Mouse (Mus musculus): Measurements from ENCODE around the gene Swap70. TPM values are rescaled to one million over a fixed set of nuclear protein-coding genes. Genes with fewer than 3 reads are reported as not detected.

Swap70 gene
- polyA plus RNA-seq, 1 experiment from 2014 or later, result 40.6 TPM

DNA sequence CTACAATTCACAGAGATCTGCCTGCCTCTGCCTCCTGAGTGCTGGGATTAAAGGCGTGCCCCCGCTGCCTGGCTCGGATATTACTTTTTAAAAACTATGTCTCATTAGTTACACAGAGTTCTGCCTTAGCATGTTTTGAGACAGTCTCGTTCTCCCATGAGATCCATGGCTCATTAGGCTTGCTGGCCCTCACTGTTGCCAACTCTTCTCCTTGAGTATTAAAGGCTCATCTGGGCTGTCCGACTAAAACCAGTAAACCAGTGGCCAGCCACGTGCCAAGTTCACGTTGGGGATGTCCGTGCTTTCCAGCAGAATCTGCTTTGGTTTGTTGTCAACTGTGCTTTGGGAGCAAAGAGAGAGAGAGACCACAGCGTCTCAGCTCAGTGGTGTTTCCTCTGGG, 25.0 kb downstream of the Swap70 start:
- Histone ChIP-seq H3K27me3 (ENCODE audit: control insufficient read depth, insufficient read depth, low read depth, low read length) (no peaks in the 10 kb centered on the region), H3K36me3 (ENCODE audit: control insufficient read depth, insufficient read depth, low read length) (no peaks in the 10 kb centered on the region; the same call in 1 of the 2 replicates), H3K4me2 (ENCODE audit: low read depth, low read length) (no peak overlapping the region), H3K4me3 (ENCODE audit: low read length) (no peak overlapping the region), H3K27ac (ENCODE audit: low read length) (no peak overlapping the region), H3K4me1 (replicated peaks; ENCODE audit: control insufficient read depth, insufficient read depth, low read length) (no peaks in the 10 kb centered on the region), H3K9ac (ENCODE audit: low read length) (no peak overlapping the region), H3K9me3 (ENCODE audit: control insufficient read depth, low read length) (no peaks in the 10 kb centered on the region)
- 92% methylated on average over 9 of the region's 9 CpGs for WGBS
- no peak for ATAC-seq (ENCODE audit: low read depth)

DNA sequence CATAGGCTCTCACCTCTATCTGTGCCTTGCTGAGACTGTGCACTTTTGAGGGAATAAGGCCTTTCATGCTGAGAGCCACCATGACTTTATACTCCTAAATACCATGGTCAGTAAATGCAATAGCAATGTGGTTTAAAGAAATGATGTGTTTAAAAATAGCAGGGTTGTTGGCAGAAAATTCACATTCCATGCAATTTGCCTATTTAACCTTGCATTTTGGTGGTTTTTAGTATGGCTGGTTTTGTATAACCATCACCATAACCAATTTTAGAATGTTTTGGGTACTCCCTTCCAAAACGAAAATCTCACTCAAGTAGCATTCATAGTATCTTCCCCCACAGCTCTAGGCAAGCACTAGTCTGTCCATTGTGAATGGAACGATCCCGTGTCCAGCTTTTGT, 26.3 kb downstream of the Swap70 start:
- 90% methylated on average over 3 of the region's 3 CpGs for WGBS
- Histone ChIP-seq H3K9ac (ENCODE audit: low read length) (no peak overlapping the region), H3K9me3 (ENCODE audit: control insufficient read depth, low read length) (no peaks in the 10 kb centered on the region), H3K36me3 (ENCODE audit: control insufficient read depth, insufficient read depth, low read length) (no peaks in the 10 kb centered on the region; the same call in 1 of the 2 replicates), H3K4me1 (replicated peaks; ENCODE audit: control insufficient read depth, insufficient read depth, low read length) (no peaks in the 10 kb centered on the region), H3K27ac (ENCODE audit: low read length) (no peak overlapping the region), H3K4me2 (ENCODE audit: low read depth, low read length) (no peak overlapping the region), H3K4me3 (ENCODE audit: low read length) (no peak overlapping the region), H3K27me3 (ENCODE audit: control insufficient read depth, insufficient read depth, low read depth, low read length) (no peaks in the 10 kb centered on the region)
- no peak for ATAC-seq (ENCODE audit: low read depth)

DNA sequence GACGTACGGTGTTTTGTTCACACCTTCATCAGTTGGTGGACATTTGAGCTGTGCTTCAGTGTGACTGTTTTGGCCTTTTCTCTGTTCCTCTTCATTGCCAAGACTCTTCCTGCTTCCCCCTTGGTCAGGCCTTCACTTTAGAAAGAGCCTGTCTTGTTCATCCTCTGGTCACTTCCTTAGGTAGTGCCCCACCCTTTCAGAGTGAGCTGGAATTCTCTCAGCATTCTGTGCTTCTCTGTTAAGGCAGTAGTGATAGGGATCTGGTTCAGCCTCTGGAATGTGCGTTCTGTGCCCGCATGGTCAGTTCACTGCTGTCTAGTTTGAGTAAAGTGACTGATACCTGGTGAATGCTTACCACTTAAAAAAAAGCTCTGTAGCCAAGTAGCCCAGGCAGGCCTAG, 27.2 kb downstream of the Swap70 start:
- Histone ChIP-seq H3K27ac (ENCODE audit: low read length) (no peak overlapping the region), H3K4me2 (ENCODE audit: low read depth, low read length) (no peak overlapping the region), H3K4me3 (ENCODE audit: low read length) (no peak overlapping the region), H3K4me1 (replicated peaks; ENCODE audit: control insufficient read depth, insufficient read depth, low read length) (no peaks in the 10 kb centered on the region), H3K9ac (ENCODE audit: low read length) (no peak overlapping the region), H3K36me3 (ENCODE audit: control insufficient read depth, insufficient read depth, low read length) (peaks cover 4% of the 10 kb centered on the region; the same call in 1 of the 2 replicates), H3K9me3 (ENCODE audit: control insufficient read depth, low read length) (no peaks in the 10 kb centered on the region), H3K27me3 (ENCODE audit: control insufficient read depth, insufficient read depth, low read depth, low read length) (no peaks in the 10 kb centered on the region)
- no peak for ATAC-seq (ENCODE audit: low read depth)
- 81% methylated on average over 4 of the region's 4 CpGs for WGBS

DNA sequence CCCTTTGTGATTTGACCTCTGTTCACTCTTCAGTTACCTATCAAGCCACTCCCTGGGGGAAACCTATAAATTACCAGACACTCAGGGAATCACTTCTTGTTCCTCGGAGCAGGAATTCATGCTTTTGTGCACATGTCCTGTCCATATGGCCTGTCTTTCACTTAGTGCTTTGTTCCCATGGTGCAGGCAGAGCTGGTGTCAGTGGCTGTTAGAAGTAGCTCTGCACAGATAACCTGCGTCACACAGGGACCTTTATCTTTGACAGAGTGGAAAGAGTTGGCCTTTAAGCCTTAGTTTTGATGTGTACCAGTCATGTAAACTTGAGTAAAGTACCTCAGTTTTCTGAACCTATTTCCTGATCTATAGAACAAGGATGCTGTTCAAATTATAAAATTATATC, 32.4 kb downstream of the Swap70 start:
- Histone ChIP-seq H3K27ac (ENCODE audit: low read length) (no peak overlapping the region), H3K27me3 (ENCODE audit: control insufficient read depth, insufficient read depth, low read depth, low read length) (no peaks in the 10 kb centered on the region), H3K4me1 (replicated peaks; ENCODE audit: control insufficient read depth, insufficient read depth, low read length) (no peaks in the 10 kb centered on the region), H3K9ac (ENCODE audit: low read length) (no peak overlapping the region), H3K36me3 (ENCODE audit: control insufficient read depth, insufficient read depth, low read length) (peaks cover 4% of the 10 kb centered on the region; the same call in 1 of the 2 replicates), H3K9me3 (ENCODE audit: control insufficient read depth, low read length) (no peaks in the 10 kb centered on the region), H3K4me2 (ENCODE audit: low read depth, low read length) (no peak overlapping the region), H3K4me3 (ENCODE audit: low read length) (no peak overlapping the region)
- WGBS, result 71% methylated on average over 2 of the region's 2 CpGs
- no peak for ATAC-seq (ENCODE audit: low read depth)

DNA sequence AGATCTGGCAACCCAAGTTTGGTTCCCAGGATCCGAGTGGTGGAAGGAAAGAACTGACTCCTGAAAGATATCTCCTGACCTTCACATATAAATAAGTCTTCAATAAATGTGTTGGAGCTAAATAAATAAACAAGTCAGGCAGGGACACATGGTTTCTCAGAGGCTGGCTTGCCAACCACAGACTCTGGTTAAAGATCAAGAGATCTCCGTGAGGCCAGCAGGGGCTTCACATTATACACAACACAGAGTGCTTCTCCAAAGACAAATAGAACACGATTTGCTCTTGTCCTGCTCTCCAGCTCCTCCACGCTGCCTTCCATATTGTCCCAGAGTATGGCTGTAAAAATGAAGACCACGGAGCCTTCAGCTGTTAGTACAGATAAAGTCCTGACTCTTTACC, 32.9 kb downstream of the Swap70 start:
- H3K27me3 ChIP-seq (ENCODE audit: control insufficient read depth, insufficient read depth, low read depth, low read length), result no peaks in the 10 kb centered on the region
- H3K9ac ChIP-seq (ENCODE audit: low read length), result no peak overlapping the region
- ATAC-seq (ENCODE audit: low read depth), result no peak
- no peak overlapping the region for H3K4me2 ChIP-seq (ENCODE audit: low read depth, low read length)
- WGBS, result 48% methylated on average over 5 of the region's 5 CpGs
- no peaks in the 10 kb centered on the region for H3K9me3 ChIP-seq (ENCODE audit: control insufficient read depth, low read length)
- H3K4me1 ChIP-seq (replicated peaks; ENCODE audit: control insufficient read depth, insufficient read depth, low read length), result peaks cover 4% of the 10 kb centered on the region
- H3K36me3 ChIP-seq (ENCODE audit: control insufficient read depth, insufficient read depth, low read length), result 0 out of 2 replicates have a peak, but pooled peaks cover 4% of the 10 kb centered on the region
- no peak overlapping the region for H3K4me3 ChIP-seq (ENCODE audit: low read length)
- no peak overlapping the region for H3K27ac ChIP-seq (ENCODE audit: low read length)

DNA sequence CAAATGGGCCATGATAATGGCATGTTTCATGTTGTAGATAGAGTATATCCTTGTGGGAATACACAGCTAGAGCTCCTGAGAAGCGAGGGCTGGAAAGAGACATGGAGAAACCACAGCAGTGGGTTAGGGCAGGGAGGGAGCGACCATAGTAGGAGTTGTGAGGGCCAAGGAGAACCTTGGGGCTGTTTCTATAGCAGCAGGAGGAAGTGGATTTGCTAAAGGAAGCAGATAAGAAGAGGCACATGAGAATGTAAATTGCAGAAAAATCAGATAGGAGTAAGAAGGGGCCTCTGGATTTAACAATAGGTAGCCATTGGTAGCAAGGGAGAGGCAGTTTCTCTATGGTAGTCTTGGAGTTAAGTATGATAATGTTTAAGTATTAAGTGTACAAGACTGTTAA, 35.5 kb downstream of the Swap70 start:
- H3K9ac ChIP-seq (ENCODE audit: low read length), result no peak overlapping the region
- peaks cover 28% of the 10 kb centered on the region for H3K4me1 ChIP-seq (replicated peaks; ENCODE audit: control insufficient read depth, insufficient read depth, low read length)
- H3K27ac ChIP-seq (ENCODE audit: low read length), result no peak overlapping the region; the same call in 1 of the 2 replicates
- H3K4me2 ChIP-seq (ENCODE audit: low read depth, low read length), result no peak overlapping the region
- H3K27me3 ChIP-seq (ENCODE audit: control insufficient read depth, insufficient read depth, low read depth, low read length), result no peaks in the 10 kb centered on the region
- no peaks in the 10 kb centered on the region for H3K9me3 ChIP-seq (ENCODE audit: control insufficient read depth, low read length)
- no peak for ATAC-seq (ENCODE audit: low read depth)
- H3K4me3 ChIP-seq (ENCODE audit: low read length), result no peak overlapping the region
- 0 out of 2 replicates have a peak, but pooled peaks cover 4% of the 10 kb centered on the region for H3K36me3 ChIP-seq (ENCODE audit: control insufficient read depth, insufficient read depth, low read length)
- WGBS, result 75% methylated on average over 2 of the region's 2 CpGs

DNA sequence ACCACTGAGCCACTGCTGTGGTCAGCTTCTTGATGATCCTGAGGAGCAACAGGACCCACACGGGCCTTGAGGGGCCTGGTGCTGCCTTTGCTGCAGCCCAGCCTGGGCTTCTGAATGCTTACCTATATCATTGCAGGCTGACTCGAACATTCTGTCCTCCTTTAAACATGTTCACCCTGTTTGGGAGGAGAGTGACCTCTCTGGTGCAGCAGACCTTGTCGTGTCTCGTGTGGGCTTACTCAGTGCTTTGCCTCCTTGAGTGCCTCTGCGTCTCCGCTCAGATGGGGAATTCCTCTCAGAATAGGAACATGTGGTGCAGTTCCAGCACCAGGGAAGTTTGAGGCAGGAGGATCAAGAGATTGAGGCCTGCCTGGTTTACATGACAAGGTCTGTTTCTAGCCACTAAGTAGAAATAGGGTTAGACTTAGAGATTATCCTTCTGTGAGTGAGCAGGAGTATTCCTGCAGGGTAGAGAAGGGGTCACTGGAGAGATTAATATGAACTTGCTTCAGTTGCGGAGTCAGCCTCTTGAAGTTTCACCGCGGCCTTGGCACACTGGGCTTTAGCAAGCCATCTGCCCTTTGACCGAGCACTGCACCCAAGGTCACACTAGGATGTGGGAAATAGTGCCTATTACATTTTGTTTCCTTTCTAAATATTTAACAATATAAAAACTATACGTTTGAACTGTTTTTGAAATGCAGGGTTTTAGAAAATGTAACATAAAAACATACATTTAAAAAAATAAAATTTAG, 36.9 kb downstream of the Swap70 start:
- H3K4me1 ChIP-seq (replicated peaks; ENCODE audit: control insufficient read depth, insufficient read depth, low read length), result peaks cover 41% of the 10 kb centered on the region
- 0 out of 2 replicates have a peak, but pooled peaks cover under 1% of the 10 kb centered on the region for H3K36me3 ChIP-seq (ENCODE audit: control insufficient read depth, insufficient read depth, low read length)
- H3K9ac ChIP-seq (ENCODE audit: low read length), result no peak overlapping the region
- no peaks in the 10 kb centered on the region for H3K27me3 ChIP-seq (ENCODE audit: control insufficient read depth, insufficient read depth, low read depth, low read length)
- H3K4me2 ChIP-seq (ENCODE audit: low read depth, low read length), result no peak overlapping the region
- ATAC-seq (ENCODE audit: low read depth), result no peak
- H3K27ac ChIP-seq (ENCODE audit: low read length), result no peak overlapping the region
- no peaks in the 10 kb centered on the region for H3K9me3 ChIP-seq (ENCODE audit: control insufficient read depth, low read length)
- 83% methylated on average over 11 of the region's 11 CpGs for WGBS
- H3K4me3 ChIP-seq (ENCODE audit: low read length), result no peak overlapping the region

DNA sequence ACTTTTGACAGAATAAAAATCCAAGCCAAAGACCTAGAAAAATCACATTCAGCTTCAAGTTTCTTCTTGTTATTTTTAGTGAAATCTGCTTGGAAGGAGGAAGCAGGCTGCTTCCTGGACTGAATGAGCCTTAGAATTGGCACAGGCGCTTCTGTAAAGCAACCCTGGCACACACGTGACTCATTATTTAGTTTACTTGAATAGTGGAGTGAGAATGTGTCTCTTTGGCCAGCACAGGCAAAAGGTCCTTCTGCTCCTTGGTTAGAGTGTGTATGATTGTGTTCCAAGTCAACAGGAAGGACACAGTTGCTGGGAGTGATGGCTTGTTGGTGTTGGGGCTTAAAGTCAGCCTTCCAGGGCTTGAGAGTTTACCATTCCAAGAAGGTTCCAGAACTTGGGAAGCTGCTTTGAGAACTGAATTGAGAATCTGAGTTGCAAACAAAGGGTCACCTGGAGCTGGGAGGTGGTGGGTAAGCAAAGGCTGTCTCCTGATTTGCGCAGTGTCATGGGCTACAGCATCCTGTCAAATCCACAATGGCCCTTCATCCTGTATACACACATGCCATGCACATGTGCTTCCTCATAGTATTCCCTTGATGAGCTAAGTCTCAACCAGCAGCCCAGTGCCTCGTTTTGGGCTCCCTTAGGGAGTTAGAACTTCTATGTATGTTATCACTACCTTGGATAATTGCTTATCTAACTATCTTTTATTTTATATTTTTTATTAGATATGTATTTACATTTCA, 38.6 kb downstream of the Swap70 start:
- Histone ChIP-seq H3K9me3 (ENCODE audit: control insufficient read depth, low read length) (no peaks in the 10 kb centered on the region), H3K4me3 (ENCODE audit: low read length) (no peak overlapping the region), H3K4me2 (ENCODE audit: low read depth, low read length) (no peak overlapping the region), H3K27me3 (ENCODE audit: control insufficient read depth, insufficient read depth, low read depth, low read length) (no peaks in the 10 kb centered on the region), H3K27ac (ENCODE audit: low read length) (peak overlapping the region; percentile 79), H3K9ac (ENCODE audit: low read length) (no peak overlapping the region), H3K36me3 (ENCODE audit: control insufficient read depth, insufficient read depth, low read length) (no peaks in the 10 kb centered on the region), H3K4me1 (replicated peaks; ENCODE audit: control insufficient read depth, insufficient read depth, low read length) (peaks cover 41% of the 10 kb centered on the region)
- 42% methylated on average over 4 of the region's 4 CpGs for WGBS
- ATAC-seq (ENCODE audit: low read depth), result peak; percentile 83

DNA sequence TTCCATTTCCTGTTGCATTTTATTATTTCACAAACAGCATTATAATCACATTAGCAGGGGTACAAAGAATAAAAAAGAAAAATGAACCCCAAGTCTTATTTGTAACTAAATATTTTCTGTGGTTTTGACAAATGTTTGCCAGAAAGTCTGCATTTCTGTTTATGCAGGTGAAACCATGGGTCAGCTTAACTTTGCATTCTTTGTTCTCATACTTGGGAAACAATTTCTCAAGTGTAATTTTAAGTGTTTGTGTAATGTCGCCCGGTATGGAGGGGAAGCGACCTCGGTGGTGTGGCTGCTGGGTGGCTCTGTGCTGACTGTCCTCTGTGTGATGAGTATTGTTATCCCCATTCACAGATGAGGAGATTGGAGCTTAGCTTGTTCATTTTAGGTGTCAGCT, 40.3 kb downstream of the Swap70 start:
- H3K27ac ChIP-seq (ENCODE audit: low read length), result peak overlapping the region; percentile 58
- 37% methylated on average over 4 of the region's 4 CpGs for WGBS
- no peaks in the 10 kb centered on the region for H3K36me3 ChIP-seq (ENCODE audit: control insufficient read depth, insufficient read depth, low read length)
- H3K27me3 ChIP-seq (ENCODE audit: control insufficient read depth, insufficient read depth, low read depth, low read length), result no peaks in the 10 kb centered on the region
- peaks cover 41% of the 10 kb centered on the region for H3K4me1 ChIP-seq (replicated peaks; ENCODE audit: control insufficient read depth, insufficient read depth, low read length)
- H3K9me3 ChIP-seq (ENCODE audit: control insufficient read depth, low read length), result no peaks in the 10 kb centered on the region
- no peak overlapping the region for H3K4me3 ChIP-seq (ENCODE audit: low read length)
- H3K4me2 ChIP-seq (ENCODE audit: low read depth, low read length), result no peak overlapping the region
- no peak for ATAC-seq (ENCODE audit: low read depth)
- no peak overlapping the region for H3K9ac ChIP-seq (ENCODE audit: low read length)
